Mouse (Mus musculus): ENCODE results near the gene Ppp1r3c.

Ppp1r3c gene

DNA sequence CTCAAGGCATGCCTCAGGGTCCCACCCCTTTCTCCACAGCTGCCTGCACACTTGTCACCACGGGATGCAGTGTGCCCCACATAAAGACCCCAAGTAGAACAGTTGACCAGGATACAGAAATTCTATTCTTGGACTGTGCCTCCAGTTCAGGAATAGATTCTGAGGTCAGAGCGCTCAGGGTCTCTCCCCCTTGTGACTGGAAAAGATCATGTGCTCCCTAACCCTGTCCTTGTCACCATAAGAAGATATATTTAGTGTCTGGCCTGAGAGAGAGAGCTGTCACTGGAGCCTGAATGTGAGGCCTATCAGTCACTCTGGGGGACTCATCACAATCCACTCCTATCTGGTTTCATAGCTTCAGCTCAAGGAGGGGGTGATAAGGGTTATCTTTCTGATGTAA is 53.9 kb downstream of the Ppp1r3c start:
- in situ Hi-C loops (cut with MboI, MseI) = no loop called here
